Mouse (Mus musculus) limb, embryonic 11.5 days (tissue): ENCODE measurements at regions not wholly inside any gene's neighbourhood (a gene's known extent, or its start where the extent isn't known, plus 50 kb on each side); places are given as distances from the start of the nearest gene placed in this dataset.

Experiments
- ATAC-seq: fragments of 200-750 bp; cut with Nextera tagmentation; 2 replicates; pipeline ENCODE4 v1.8.0; 2017; ENCODE audit warnings: low read depth; ENCODE audit not compliant: insufficient number of reproducible peaks, low FRiP score, low TSS enrichment
- DNase-seq: peaks from one replicate; pipeline ENCODE4 v3.0.0-alpha.2; 2015; ENCODE audit warnings: low spot score
- H3K27ac ChIP-seq: fragments of 300-500 bp; sonication (generic); replicated peaks from 2 replicates; pipeline ENCODE4 v1.5.1; 2014; ENCODE audit warnings: low read depth, mild to moderate bottlenecking, low read length
- H3K27me3 ChIP-seq: fragments of 300-500 bp; sonication (generic); 2 replicates; pipeline ENCODE4 v1.6.1; 2014; ENCODE audit warnings: mild to moderate bottlenecking, low read length, mixed read lengths; ENCODE audit not compliant: control insufficient read depth, insufficient read depth
- H3K36me3 ChIP-seq: fragments of 300-500 bp; sonication (generic); 2 replicates; pipeline ENCODE4 v1.6.1; 2014; ENCODE audit warnings: mild to moderate bottlenecking, low read length, moderate library complexity, mixed read lengths; ENCODE audit not compliant: control insufficient read depth, insufficient read depth
- H3K4me1 ChIP-seq: fragments of 300-500 bp; sonication (generic); 2 replicates; pipeline ENCODE4 v1.6.1; 2014; ENCODE audit warnings: low read length, mixed read lengths; ENCODE audit not compliant: control insufficient read depth, insufficient read depth
- H3K4me2 ChIP-seq: fragments of 300-500 bp; sonication (generic); 2 replicates; pipeline ENCODE4 v1.6.1; 2014; ENCODE audit warnings: low read depth, mild to moderate bottlenecking, moderate library complexity; ENCODE audit not compliant: severe bottlenecking
- H3K4me3 ChIP-seq: fragments of 300-500 bp; sonication (generic); 2 replicates; pipeline ENCODE4 v1.5.1; 2014; ENCODE audit warnings: low read depth, low read length
- H3K9ac ChIP-seq: fragments of 300-500 bp; sonication (generic); 2 replicates; pipeline ENCODE4 v1.6.1; 2014; ENCODE audit warnings: mild to moderate bottlenecking, low read length
- H3K9me3 ChIP-seq: fragments of 300-500 bp; sonication (generic); 2 replicates; pipeline ENCODE4 v1.6.1; 2016; ENCODE audit warnings: low read length; ENCODE audit not compliant: control insufficient read depth
- WGBS: fragments of 180-500 bp; shearing (Covaris S2); extraction: QIAGEN DNeasy Blood & Tissue Kit; methylation state at CpG from one replicate; pipeline ENCODE4 v1.1.7; 2014; 5-methylcytosine and 5-hydroxymethylcytosine counted together

DNA sequence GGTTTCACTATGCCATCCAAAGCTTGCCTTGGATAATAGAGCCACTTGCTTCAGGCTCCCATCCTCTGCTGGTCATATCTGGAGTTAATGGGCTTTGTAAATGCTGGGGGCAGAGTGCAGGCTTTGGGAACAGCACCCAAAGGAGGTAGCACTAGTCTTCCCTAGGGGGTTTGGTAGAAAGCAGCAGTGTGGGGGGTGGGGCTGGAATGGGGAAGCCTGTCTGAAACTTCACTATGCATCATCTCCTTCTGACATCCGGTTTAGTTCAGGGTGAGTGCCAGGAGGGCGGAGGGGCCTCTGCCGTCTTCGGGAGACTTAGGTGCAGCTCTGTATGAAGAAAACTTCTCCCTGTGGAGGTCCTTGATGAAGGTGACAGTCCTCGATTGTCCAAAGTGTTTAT, 124.8 kb downstream of the Cd24a start:
- no peak overlapping the region for H3K4me2 ChIP-seq
- no peaks in the 10 kb centered on the region; the same call in 1 of the 2 replicates for H3K9me3 ChIP-seq
- H3K27me3 ChIP-seq: no peaks in the 10 kb centered on the region
- H3K27ac ChIP-seq: no peak overlapping the region
- no peaks in the 10 kb centered on the region; the same call in 1 of the 2 replicates for H3K4me1 ChIP-seq
- H3K36me3 ChIP-seq: no peaks in the 10 kb centered on the region
- H3K4me3 ChIP-seq: no peak overlapping the region
- ATAC-seq (no peak), DNase-seq (no peak)
- 85% methylated on average over 5 of the region's 5 CpGs for WGBS
- H3K9ac ChIP-seq: no peak overlapping the region; the same call in 1 of the 2 replicates

- Histone ChIP-seq H3K27ac (no peak overlapping the region), H3K4me1 (no peaks in the 10 kb centered on the region; the same call in 1 of the 2 replicates), H3K9ac (no peak overlapping the region), H3K36me3 (no peaks in the 10 kb centered on the region), H3K9me3 (no peaks in the 10 kb centered on the region), H3K27me3 (no peaks in the 10 kb centered on the region), H3K4me3 (no peak overlapping the region), H3K4me2 (no peak overlapping the region)
- DNase-seq (no peak), ATAC-seq (no peak)
- 55% methylated on average over 17 of the region's 17 CpGs for WGBS
These were observed 128.2 kb downstream of the Cd24a start for GRCm38 (mm10) chr10:43706001-43706988.

- H3K4me2 ChIP-seq: no peak overlapping the region
- no peaks in the 10 kb centered on the region; the same call in 1 of the 2 replicates for H3K4me1 ChIP-seq
- no peak overlapping the region for H3K9ac ChIP-seq
- H3K4me3 ChIP-seq: no peak overlapping the region
- no peaks in the 10 kb centered on the region for H3K9me3 ChIP-seq
- DNase-seq: no peak
- no peak for ATAC-seq
- WGBS: 76% methylated on average over 5 of the region's 5 CpGs
- H3K27me3 ChIP-seq: no peaks in the 10 kb centered on the region
- H3K36me3 ChIP-seq: no peaks in the 10 kb centered on the region
- H3K27ac ChIP-seq: no peak overlapping the region
These were observed 128.9 kb downstream of the Cd24a start for GRCm38 (mm10) chr10:43707011-43707410.

GRCm38 (mm10) chr10:43707821-43708373, 129.8 kb downstream of the Cd24a start:
- no peak overlapping the region for H3K4me2 ChIP-seq
- ATAC-seq: no peak
- no peak overlapping the region for H3K9ac ChIP-seq
- no peak overlapping the region for H3K27ac ChIP-seq
- no peaks in the 10 kb centered on the region for H3K9me3 ChIP-seq
- WGBS: 71% methylated on average over 15 of the region's 15 CpGs
- H3K4me3 ChIP-seq: no peak overlapping the region
- DNase-seq: no peak
- H3K36me3 ChIP-seq: no peaks in the 10 kb centered on the region
- H3K27me3 ChIP-seq: no peaks in the 10 kb centered on the region
- H3K4me1 ChIP-seq: no peaks in the 10 kb centered on the region; the same call in 1 of the 2 replicates

- H3K4me2 ChIP-seq: no peak overlapping the region
- no peaks in the 10 kb centered on the region for H3K36me3 ChIP-seq
- H3K27me3 ChIP-seq: no peaks in the 10 kb centered on the region
- ATAC-seq (no peak), DNase-seq (no peak)
- no peaks in the 10 kb centered on the region; the same call in 1 of the 2 replicates for H3K4me1 ChIP-seq
- H3K4me3 ChIP-seq: no peak overlapping the region
- no peak overlapping the region for H3K27ac ChIP-seq
- H3K9me3 ChIP-seq: no peaks in the 10 kb centered on the region
- H3K9ac ChIP-seq: no peak overlapping the region
- WGBS: 92% methylated on average over 6 of the region's 6 CpGs
These were observed 131.4 kb downstream of the Cd24a start for GRCm38 (mm10) chr10:43709278-43710033.

GRCm38 (mm10) chr10:43710186-43710885, 132.3 kb downstream of the Cd24a start:
- Histone ChIP-seq H3K4me3 (no peak overlapping the region), H3K36me3 (no peaks in the 10 kb centered on the region), H3K9me3 (no peaks in the 10 kb centered on the region), H3K27me3 (no peaks in the 10 kb centered on the region), H3K27ac (no peak overlapping the region), H3K4me2 (no peak overlapping the region), H3K9ac (no peak overlapping the region), H3K4me1 (no peaks in the 10 kb centered on the region; the same call in 1 of the 2 replicates)
- DNase-seq: no peak
- ATAC-seq: no peak
- 86% methylated on average over 8 of the region's 8 CpGs for WGBS

- Histone ChIP-seq H3K36me3 (no peaks in the 10 kb centered on the region), H3K4me3 (no peak overlapping the region), H3K4me2 (no peak overlapping the region), H3K9ac (no peak overlapping the region), H3K27ac (no peak overlapping the region), H3K9me3 (no peaks in the 10 kb centered on the region), H3K4me1 (no peaks in the 10 kb centered on the region; the same call in 1 of the 2 replicates), H3K27me3 (no peaks in the 10 kb centered on the region)
- no peak for DNase-seq
- no peak for ATAC-seq
- WGBS: 85% methylated on average over 2 of the region's 2 CpGs
These were observed 132.8 kb downstream of the Cd24a start for GRCm38 (mm10) chr10:43710886-43711256.

GRCm38 (mm10) chr10:43712657-43713056, 134.6 kb downstream of the Cd24a start:
- Histone ChIP-seq H3K27ac (no peak overlapping the region), H3K27me3 (no peaks in the 10 kb centered on the region), H3K4me3 (no peak overlapping the region), H3K4me2 (no peak overlapping the region), H3K9me3 (no peaks in the 10 kb centered on the region), H3K4me1 (no peaks in the 10 kb centered on the region; the same call in 1 of the 2 replicates), H3K9ac (no peak overlapping the region), H3K36me3 (no peaks in the 10 kb centered on the region)
- no peak for ATAC-seq
- DNase-seq: no peak
